Mouse (Mus musculus) kidney, adult 2 months (tissue): ENCODE data around the gene Pafah1b3.

Source experiments
- CTCF ChIP-seq: fragments of 200-500 bp; conservative IDR thresholded peaks from 2 replicates; pipeline ENCODE4 v1.5.1; 2011; ENCODE audit warnings: low read depth, mild to moderate bottlenecking, control low read depth, low read length, moderate library complexity, mixed read lengths; ENCODE audit not compliant: insufficient read depth, insufficient read length
- POLR2A ChIP-seq: fragments of 200-500 bp; IDR thresholded peaks from one replicate; pipeline ENCODE4 v1.6.1; 2011; ENCODE audit warnings: low read depth, low read length, control low read depth

- TF ChIP-seq CTCF (no peak), POLR2A (peak; percentile 81)
Measured at GRCm38 (mm10) chr7:25250141-25250972, 47.4 kb downstream of the Pafah1b3 start, which contains the start of gene Erf.
